ENCODE assay signal across 8 mouse cellular contexts in the genomic region with DNA sequence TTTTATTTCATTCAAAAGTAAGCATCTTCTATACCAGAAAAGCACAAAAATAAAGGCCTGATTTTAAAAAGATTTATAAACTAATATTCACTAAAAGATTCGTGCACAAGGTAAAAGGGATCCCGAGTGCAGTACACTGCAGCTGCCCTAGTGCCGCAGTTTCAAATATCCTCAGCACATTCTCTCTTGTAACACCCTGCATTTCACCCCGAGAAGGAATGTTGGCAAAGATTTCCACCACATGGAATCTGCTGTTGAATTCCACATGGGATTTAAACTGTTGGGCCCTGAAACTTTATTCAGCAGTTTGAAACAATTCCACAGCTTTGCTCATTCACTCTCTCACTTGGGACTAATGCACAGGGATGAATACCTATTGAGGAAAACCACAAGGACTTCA. TPM values are rescaled to one million over a fixed set of nuclear protein-coding genes. Genes with fewer than 3 reads are reported as not detected.
DNase-seq lines count a peak whose midpoint lies in the region; ATAC-seq and TF ChIP-seq lines count a peak whose summit lies in the region.

TSS of gene Ogn (plus strand) at position 333 of the 400 bp plus-strand sequence.

- peak within 1 kb of the TSS; percentile 39 for H3K4me3 ChIP-seq in kidney, embryonic 16.5 days (ENCODE audit: low read length)
- no peak within 1 kb of the TSS for H3K4me3 ChIP-seq in neural tube, embryonic 13.5 days
- no peak within 1 kb of the TSS for H3K4me3 ChIP-seq in liver, postnatal 0 days (ENCODE audit: low read depth, low read length)

- H3K4me1 ChIP-seq in kidney, embryonic 16.5 days (ENCODE audit: insufficient read depth, low read length): no peaks in the 10 kb centered on the region
- no peaks in the 10 kb centered on the region for H3K4me1 ChIP-seq in neural tube, embryonic 13.5 days (replicated peaks)
- H3K4me1 ChIP-seq in liver, postnatal 0 days (ENCODE audit: insufficient read depth): no peaks in the 10 kb centered on the region

- H3K9me3 ChIP-seq in kidney, embryonic 16.5 days (ENCODE audit: low read length): no peaks in the 10 kb centered on the region
- no peaks in the 10 kb centered on the region for H3K9me3 ChIP-seq in neural tube, embryonic 13.5 days
- H3K9me3 ChIP-seq in liver, postnatal 0 days (ENCODE audit: low read length): no peaks in the 10 kb centered on the region

- H3K27ac ChIP-seq in kidney, embryonic 16.5 days (ENCODE audit: low read length): peak within 1 kb of the TSS; percentile 38
- H3K27ac ChIP-seq in neural tube, embryonic 13.5 days (replicated peaks): no peak within 1 kb of the TSS
- no peak within 1 kb of the TSS for H3K27ac ChIP-seq in liver, postnatal 0 days (ENCODE audit: low read depth)

- no peaks in the 10 kb centered on the region for H3K27me3 ChIP-seq in kidney, embryonic 16.5 days (ENCODE audit: insufficient read depth, low read length)
- H3K27me3 ChIP-seq in neural tube, embryonic 13.5 days: no peaks in the 10 kb centered on the region
- no peaks in the 10 kb centered on the region for H3K27me3 ChIP-seq in liver, postnatal 0 days (ENCODE audit: insufficient read depth, low read length)

- 69% methylated on average over 4 of the region's 4 CpGs for WGBS in kidney, embryonic 16.5 days
- 70% methylated on average over 4 of the region's 4 CpGs for WGBS in neural tube, embryonic 13.5 days
- WGBS in liver, postnatal 0 days (ENCODE audit: insufficient replicate concordance): 79% methylated on average over 4 of the region's 4 CpGs

- H3K36me3 ChIP-seq in kidney, embryonic 16.5 days (ENCODE audit: insufficient read depth, low read length): no peaks in the 10 kb centered on the region
- no peaks in the 10 kb centered on the region for H3K36me3 ChIP-seq in neural tube, embryonic 13.5 days
- H3K36me3 ChIP-seq in liver, postnatal 0 days (replicated peaks; ENCODE audit: insufficient read depth, low read length): no peaks in the 10 kb centered on the region

- TF ChIP-seq EP300 in liver, postnatal 0 days (IDR thresholded peaks at IDR 0.05; ENCODE audit: low read depth): no peak

- H3K9ac ChIP-seq in kidney, embryonic 16.5 days (replicated peaks; ENCODE audit: low read length): no peak within 1 kb of the TSS
- no peak within 1 kb of the TSS for H3K9ac ChIP-seq in neural tube, embryonic 13.5 days
- no peak within 1 kb of the TSS for H3K9ac ChIP-seq in liver, postnatal 0 days (replicated peaks)

- ATAC-seq in kidney, embryonic 16.5 days (ENCODE audit: low FRiP score, low TSS enrichment): no peak
- ATAC-seq in neural tube, embryonic 13.5 days (ENCODE audit: low read depth): no peak
- ATAC-seq in activated CD4-positive, CD25-positive, alpha-beta regulatory T cell, adult 4 months: no peak
- ATAC-seq in liver, postnatal 0 days: no peak

- H3K4me2 ChIP-seq in kidney, embryonic 16.5 days (replicated peaks; ENCODE audit: low read depth, low read length): peak within 1 kb of the TSS; percentile 12; the same call in 1 of the 2 replicates
- H3K4me2 ChIP-seq in neural tube, embryonic 13.5 days: 0 out of 2 replicates have a peak within 1 kb of the TSS, but pooled peaks have one; percentile 13
- H3K4me2 ChIP-seq in liver, postnatal 0 days (ENCODE audit: low read depth, low read length): no peak within 1 kb of the TSS

- no peak for TF ChIP-seq CTCF in liver, postnatal 0 days (IDR thresholded peaks at IDR 0.05; ENCODE audit: low read depth)

- DNase-seq in 3134 (ENCODE audit: extremely low read depth, insufficient read length, low spot score) (peak; percentile 42), R1 (ENCODE audit: low read depth, low spot score) (peak; percentile 22)
- no peak for DNase-seq in gonadal fat pad, adult 2 months (ENCODE audit: low read depth)
- DNase-seq in frontal cortex, postnatal 14 days (ENCODE audit: low spot score in 2 of 2): no peak
- no peak for DNase-seq in liver, postnatal 0 days

RNA-seq across cellular contexts. Expression of gene Ogn, which starts in this region (rescaled TPM):
- polyA plus RNA-seq in gonadal fat pad, adult 2 months (2012; rRNA removed): 25.7 and 30.5 TPM in 2 replicates
- 54.9 and 59.1 TPM in 2 replicates for polyA plus RNA-seq in kidney, embryonic 16.5 days (2015; fragmentation: Nextera tagmentation; extraction: Ambion mirVana)
- 17.0 and 17.5 TPM in 2 replicates for polyA plus RNA-seq in neural tube, embryonic 13.5 days (2015; fragmentation: Nextera tagmentation; extraction: Ambion mirVana)
- under 1 TPM in 1 of 2 experiments, not detected in 1; 0.29 TPM for polyA plus RNA-seq in activated CD4-positive, CD25-positive, alpha-beta regulatory T cell, adult 4 months (2017; shearing (Covaris generic))
- 1.3 and 1.6 TPM in 2 replicates for polyA plus RNA-seq in liver, postnatal 0 days (2015; fragmentation: Nextera tagmentation; extraction: Ambion mirVana)

Comparison
In these comparisons a context has a peak if more than half of its experiments do, and no peak if none do; other contexts are left out.
1. DNase-seq: peak in 3134 (single experiment) and R1 (single experiment); none in gonadal fat pad, adult 2 months (single experiment), frontal cortex, postnatal 14 days (0 of 2) and liver, postnatal 0 days (single experiment).